8 mouse cellular contexts compared by ENCODE assay signal in genomic region chr11:100938112-100938511, GRCm38 (mm10). TPM values are rescaled to one million over a fixed set of nuclear protein-coding genes. Genes with fewer than 3 reads are reported as not detected.
DNase-seq lines count a peak whose midpoint lies in the region; ATAC-seq and TF ChIP-seq lines count a peak whose summit lies in the region.

No protein-coding gene starts in this region.

- H3K4me3 ChIP-seq in MEL (ENCODE audit: control insufficient read depth in 1 of 2, insufficient read depth in 1 of 2, low read depth in 2 of 2, low read length in 2 of 2) (peak overlapping the region; percentile 21 to 38), macrophage (ENCODE audit: inconsistent target) (peak overlapping the region; percentile 93)
- peak overlapping the region; percentile 96 for H3K4me3 ChIP-seq in kidney, embryonic 16.5 days (ENCODE audit: low read length)
- H3K4me3 ChIP-seq in thymus, adult 2 months (ENCODE audit: control insufficient read depth, insufficient read depth, low read length): no peak overlapping the region

- no peak for TF ChIP-seq POLR2A in MEL (IDR thresholded peaks at IDR 0.05; ENCODE audit: control insufficient read depth in 1 of 2, insufficient read depth in 1 of 2, low read depth in 1 of 2, low read length in 2 of 2, poor library complexity in 1 of 2)
- no peak for TF ChIP-seq POLR2A in thymus, adult 2 months (IDR thresholded peaks at IDR 0.05; ENCODE audit: control insufficient read depth, extremely low read depth, insufficient read depth, low read length, poor library complexity)

- WGBS in kidney, embryonic 16.5 days: 18% methylated on average over 5 of the region's 5 CpGs
- WGBS in macrophage (ENCODE audit: missing documents): 2% methylated on average over 5 of the region's 5 CpGs
- 2% methylated on average over 5 of the region's 5 CpGs for WGBS in thymus, adult 2 months

- no peaks in the 10 kb centered on the region for H3K27me3 ChIP-seq in MEL (ENCODE audit: control insufficient read depth in 1 of 2, insufficient read depth in 2 of 2, low read length in 2 of 2)
- H3K27me3 ChIP-seq in kidney, embryonic 16.5 days (ENCODE audit: insufficient read depth, low read length): no peaks in the 10 kb centered on the region
- no peaks in the 10 kb centered on the region for H3K27me3 ChIP-seq in thymus, adult 2 months (ENCODE audit: control insufficient read depth, insufficient read depth, low read length)

- peak; percentile 23 to 48; a peak in 2 of 4 replicates for TF ChIP-seq EP300 in MEL (IDR thresholded peaks at IDR 0.05; ENCODE audit: low read depth in 1 of 2, low read length in 2 of 2)

- H3K4me2 ChIP-seq in kidney, embryonic 16.5 days (replicated peaks; ENCODE audit: low read depth, low read length): peak overlapping the region; percentile 70

- no peaks in the 10 kb centered on the region for H3K9me3 ChIP-seq in MEL (replicated peaks; ENCODE audit: insufficient read depth, low read length)
- H3K9me3 ChIP-seq in kidney, embryonic 16.5 days (ENCODE audit: low read length): no peaks in the 10 kb centered on the region

- DNase-seq in embryo, embryonic 10.5 days (ENCODE audit: low spot score): peak; percentile 22
- no peak for DNase-seq in embryo, embryonic 10 days (ENCODE audit: low spot score)
- peak; percentile 92 for DNase-seq in MEL (ENCODE audit: low read depth, low spot score)
- DNase-seq in heart, adult 18-20 months: peak; percentile 78 to 83
- DNase-seq in thymus, adult 2 months: no peak

- ATAC-seq in kidney, embryonic 16.5 days (ENCODE audit: low FRiP score, low TSS enrichment): no peak
- no peak for ATAC-seq in erythroid progenitor cell, adult 5-6 weeks (replicated peaks; ENCODE audit: low FRiP score, poor library complexity, severe bottlenecking)

- H3K27ac ChIP-seq in MEL (ENCODE audit: control insufficient read depth, low read depth, low read length): peak overlapping the region; percentile 56
- H3K27ac ChIP-seq in kidney, embryonic 16.5 days (ENCODE audit: low read length): no peak overlapping the region
- H3K27ac ChIP-seq in macrophage: peak overlapping the region; percentile 84
- no peak overlapping the region; the same call in 1 of the 2 replicates for H3K27ac ChIP-seq in thymus, adult 2 months (ENCODE audit: control insufficient read depth, insufficient read depth, low read length)

- H3K36me3 ChIP-seq in MEL (ENCODE audit: control insufficient read depth in 1 of 2, insufficient read depth in 2 of 2, low read length in 2 of 2): peaks cover 0 to 48% of the 10 kb centered on the region in 2 experiments; a peak in 2 of 4 replicates
- H3K36me3 ChIP-seq in kidney, embryonic 16.5 days (ENCODE audit: insufficient read depth, low read length): no peaks in the 10 kb centered on the region
- H3K36me3 ChIP-seq in macrophage (ENCODE audit: inconsistent target): no peaks in the 10 kb centered on the region
- no peaks in the 10 kb centered on the region for H3K36me3 ChIP-seq in thymus, adult 2 months (ENCODE audit: control insufficient read depth, insufficient read depth, low read length)

- TF ChIP-seq CTCF in MEL (IDR thresholded peaks at IDR 0.05 in 2 of 3, conservative IDR thresholded peaks at IDR 0.05 in 1 of 3; ENCODE audit: control insufficient read depth in 1 of 3, insufficient read depth in 1 of 3, low read depth in 2 of 3, low read length in 3 of 3, poor library complexity in 1 of 3, severe bottlenecking in 1 of 3): no peak
- TF ChIP-seq CTCF in thymus, adult 2 months (IDR thresholded peaks at IDR 0.05; ENCODE audit: borderline replicate concordance, control insufficient read depth, extremely low read depth, insufficient read depth, low read length, poor library complexity): no peak

- H3K79me2 ChIP-seq in MEL (ENCODE audit: control insufficient read depth, insufficient read depth, low read length, poor library complexity) (peaks cover 15% of the 10 kb centered on the region), macrophage (ENCODE audit: inconsistent target) (peaks cover 60% of the 10 kb centered on the region)

- no peak for TF ChIP-seq RAD21 in MEL (IDR thresholded peaks at IDR 0.05; ENCODE audit: low read depth, low read length)

- H3K9ac ChIP-seq in MEL (ENCODE audit: control insufficient read depth, low read depth, low read length, poor library complexity, severe bottlenecking): no peak overlapping the region
- H3K9ac ChIP-seq in kidney, embryonic 16.5 days (replicated peaks; ENCODE audit: low read length): peak overlapping the region; percentile 94

- peaks cover 25 to 36% of the 10 kb centered on the region in 2 experiments for H3K4me1 ChIP-seq in MEL (ENCODE audit: control insufficient read depth in 1 of 2, insufficient read depth in 2 of 2, low read length in 2 of 2)
- peaks cover 22% of the 10 kb centered on the region for H3K4me1 ChIP-seq in kidney, embryonic 16.5 days (ENCODE audit: insufficient read depth, low read length)
- H3K4me1 ChIP-seq in thymus, adult 2 months (replicated peaks; ENCODE audit: control insufficient read depth, insufficient read depth, low read length): peaks cover 22% of the 10 kb centered on the region

TF ChIP-seq in MEL, 35 proteins besides CTCF, POLR2A, EP300 and RAD21:
- TF ChIP-seq RCOR1 (IDR thresholded peaks at IDR 0.05; ENCODE audit: low read depth, low read length) (peak; percentile 42; the same call in 1 of the 2 replicates), SIN3A (IDR thresholded peaks at IDR 0.05; ENCODE audit: low read length) (peak; percentile 76; the same call in 1 of the 2 replicates), CHD2 (IDR thresholded peaks at IDR 0.05; ENCODE audit: low read length) (no peak), UBTF (IDR thresholded peaks at IDR 0.05; ENCODE audit: borderline replicate concordance, insufficient read depth, low read depth, low read length) (no peak), JUND (IDR thresholded peaks at IDR 0.05; ENCODE audit: low read depth, low read length) (no peak), USF1 (IDR thresholded peaks at IDR 0.05; ENCODE audit: low read depth, low read length) (no peak), POLR2AphosphoS2 (IDR thresholded peaks at IDR 0.05; ENCODE audit: low read length) (no peak), MYB (IDR thresholded peaks at IDR 0.05; ENCODE audit: low read depth, low read length) (no peak), ZNF384 (IDR thresholded peaks at IDR 0.05; ENCODE audit: low read depth, low read length) (no peak), BHLHE40 (IDR thresholded peaks at IDR 0.05; ENCODE audit: borderline replicate concordance, low read depth, low read length) (no peak), MXI1 (IDR thresholded peaks at IDR 0.05; ENCODE audit: low read depth, low read length) (peak; percentile 42; the same call in 1 of the 2 replicates), HCFC1 (IDR thresholded peaks at IDR 0.05; ENCODE audit: low read depth, low read length) (0 out of 2 replicates have a peak, but pooled peaks have one; percentile 35), MAX (IDR thresholded peaks at IDR 0.05; ENCODE audit: low read length) (no peak), GABPA (IDR thresholded peaks at IDR 0.05; ENCODE audit: low read depth, low read length) (no peak), KAT2A (conservative IDR thresholded peaks at IDR 0.05; ENCODE audit: low read depth, low read length) (no peak)

RNA-seq across cellular contexts. Expression of gene Stat3, which starts 1.2 kb away (rescaled TPM):
- total RNA-seq in MEL (2012; rRNA removed): 25.7 and 31.1 TPM in 2 replicates
- polyA plus RNA-seq in MEL (2012; ENCODE audit: insufficient read depth in 1 of 2, insufficient read length in 2 of 2, low read depth in 1 of 2, low replicate concordance in 2 of 2, missing spikeins in 1 of 2): 100 to 1,000 TPM in 1 of 2 experiments, 10 to 100 TPM in 1; 64.7 to 249 TPM
- total RNA-seq in heart, adult 18-20 months (2021): 10 to 100 TPM; 71.8 to 83.2 TPM
- polyA plus RNA-seq in kidney, embryonic 16.5 days (2015; fragmentation: Nextera tagmentation; extraction: Ambion mirVana): 47.9 and 54.4 TPM in 2 replicates
- total RNA-seq in macrophage (2018; cell fraction: chromatin; rRNA removed): 100 to 1,000 TPM; 112 to 644 (median 259) TPM
- 100 to 1,000 TPM in 6 of 26 experiments, 10 to 100 TPM in 20; 55.8 to 122 (median 79.2) TPM for total RNA-seq in macrophage (2018; cell fraction: cytosol; rRNA removed)
- 100 to 1,000 TPM in 22 of 26 experiments, 10 to 100 TPM in 4; 80.4 to 475 (median 153) TPM for total RNA-seq in macrophage (2018; cell fraction: nucleus; rRNA removed)
- 44.1 to 73.6 TPM (median 66.6 TPM) in 3 replicates for polyA plus RNA-seq in macrophage (2018)
- total RNA-seq in erythroid progenitor cell, adult 5-6 weeks (2015; ENCODE audit: low replicate concordance): 31.0 and 31.4 TPM in 2 replicates
- total RNA-seq in erythroid progenitor cell, adult 5-6 weeks (2017; ENCODE audit: low replicate concordance): 26.2 and 26.6 TPM in 2 replicates
- polyA plus RNA-seq in thymus, adult 2 months (2012; rRNA removed): 140 and 147 TPM in 2 replicates

RNA-seq across cellular contexts. Expression of gene Cavin1, which starts 32.6 kb away (rescaled TPM):
- 2.9 and 3.4 TPM in 2 replicates for total RNA-seq in MEL (2012; rRNA removed)
- 1 to 10 TPM in 1 of 2 experiments, not detected in 1; 9.0 TPM for polyA plus RNA-seq in MEL (2012; ENCODE audit: insufficient read depth in 1 of 2, insufficient read length in 2 of 2, low read depth in 1 of 2, low replicate concordance in 2 of 2, missing spikeins in 1 of 2)
- total RNA-seq in heart, adult 18-20 months (2021): 100 to 1,000 TPM; 192 to 214 TPM
- 140 and 161 TPM in 2 replicates for polyA plus RNA-seq in kidney, embryonic 16.5 days (2015; fragmentation: Nextera tagmentation; extraction: Ambion mirVana)
- total RNA-seq in macrophage (2018; cell fraction: chromatin; rRNA removed): 10 to 100 TPM in 1 of 26 experiments, 1 to 10 TPM in 2, under 1 TPM in 10, not detected in 13; 0.19 to 28.7 (median 0.31) TPM
- 1 to 10 TPM in 8 of 26 experiments, under 1 TPM in 16, not detected in 2; 0.06 to 2.1 (median 0.74) TPM for total RNA-seq in macrophage (2018; cell fraction: cytosol; rRNA removed)
- 1 to 10 TPM in 2 of 26 experiments, under 1 TPM in 16, not detected in 8; 0.11 to 6.1 (median 0.50) TPM for total RNA-seq in macrophage (2018; cell fraction: nucleus; rRNA removed)
- 0.35 to 1.1 TPM (median 0.93 TPM) in 3 replicates for polyA plus RNA-seq in macrophage (2018)
- not detected in 2 replicates for total RNA-seq in erythroid progenitor cell, adult 5-6 weeks (2015; ENCODE audit: low replicate concordance)
- not detected in 2 replicates for total RNA-seq in erythroid progenitor cell, adult 5-6 weeks (2017; ENCODE audit: low replicate concordance)
- 18.9 and 22.4 TPM in 2 replicates for polyA plus RNA-seq in thymus, adult 2 months (2012; rRNA removed)

Comparison
In these comparisons a context has a peak if more than half of its experiments do, and no peak if none do; other contexts are left out.
1. DNase-seq: peak in embryo, embryonic 10.5 days (single experiment), MEL (single experiment) and heart, adult 18-20 months (2 of 2); none in embryo, embryonic 10 days (single experiment) and thymus, adult 2 months (single experiment).
2. H3K27ac ChIP-seq: peak in MEL (single experiment) and macrophage (single experiment); none in kidney, embryonic 16.5 days (single experiment) and thymus, adult 2 months (single experiment).